Mouse (Mus musculus): ENCODE measurements at regions not wholly inside any gene's neighbourhood (a gene's known extent, or its start where the extent isn't known, plus 50 kb on each side); places are given as distances from the start of the nearest gene placed in this dataset.

- no peak for ATAC-seq (ENCODE audit: insufficient number of reproducible peaks, low FRiP score, low TSS enrichment, low read depth)
- WGBS, result 48% methylated on average over 13 of the region's 13 CpGs
- H3K27me3 ChIP-seq, result no peaks in the 10 kb centered on the region
- no peaks in the 10 kb centered on the region for H3K36me3 ChIP-seq
- H3K4me3 ChIP-seq, result no peak overlapping the region
- no peak overlapping the region for H3K9ac ChIP-seq
- no peaks in the 10 kb centered on the region for H3K9me3 ChIP-seq
- no peak overlapping the region for H3K4me2 ChIP-seq
- H3K4me1 ChIP-seq, result peaks cover 8% of the 10 kb centered on the region
- H3K27ac ChIP-seq, result 0 out of 2 replicates have a peak overlapping the region, but pooled peaks have one; percentile 17
Measured at GRCm38 (mm10) chr15:59263433-59264328, 374.6 kb downstream of the Gm49356 start.

Data from limb, embryonic 15.5 days (tissue).